Mouse (Mus musculus) c-Kit-negative CD71-positive TER-119-positive erythroid progenitor cells, embryonic 14.5 days (primary cell): ENCODE data around the gene Tardbp.

ENCODE experiments used
- DNase-seq: peaks from one replicate; pipeline ENCODE4 v3.0.0-alpha.2; 2013; ENCODE audit warnings: low read depth, low spot score

Gene Tardbp

GRCm38 (mm10) chr4:148601871-148602270 is 24.9 kb downstream of the Tardbp start:
- no peak for DNase-seq

GRCm38 (mm10) chr4:148600316-148600715 is 26.5 kb downstream of the Tardbp start:
- DNase-seq: no peak

- DNase-seq: no peak
Measured at GRCm38 (mm10) chr4:148598826-148599225, 28.0 kb downstream of the Tardbp start.

- DNase-seq: no peak
Measured at GRCm38 (mm10) chr4:148596731-148597130, 30.1 kb downstream of the Tardbp start.

- no peak for DNase-seq
Measured at GRCm38 (mm10) chr4:148595916-148596315, 30.9 kb downstream of the Tardbp start.

- no peak for DNase-seq
Measured at GRCm38 (mm10) chr4:148593996-148594395, 32.8 kb downstream of the Tardbp start.

GRCm38 (mm10) chr4:148591637-148592380 is 35.0 kb downstream of the Tardbp start:
- peak; percentile 17 for DNase-seq

- peak; percentile 86 for DNase-seq
Measured at GRCm38 (mm10) chr4:148591171-148591630, 35.6 kb downstream of the Tardbp start, which contains the start of gene Srm. Gene Srm (plus strand): TSS chr4:148591503.

GRCm38 (mm10) chr4:148590421-148591170 is 36.2 kb downstream of the Tardbp start:
- no peak for DNase-seq

- no peak for DNase-seq
Measured at GRCm38 (mm10) chr4:148589565-148589964, 37.3 kb downstream of the Tardbp start.

GRCm38 (mm10) chr4:148588793-148589192 is 38.0 kb downstream of the Tardbp start:
- no peak for DNase-seq

- DNase-seq: no peak
Measured at GRCm38 (mm10) chr4:148586648-148587047, 40.2 kb downstream of the Tardbp start.

- DNase-seq: no peak
Measured at GRCm38 (mm10) chr4:148583257-148583656, 43.6 kb downstream of the Tardbp start.

GRCm38 (mm10) chr4:148581422-148581821 is 45.4 kb downstream of the Tardbp start:
- DNase-seq: no peak

- no peak for DNase-seq
Measured at GRCm38 (mm10) chr4:148580765-148581164, 46.1 kb downstream of the Tardbp start.

GRCm38 (mm10) chr4:148573222-148573621 is 53.6 kb downstream of the Tardbp start:
- no peak for DNase-seq

GRCm38 (mm10) chr4:148570693-148571295 is 56.0 kb downstream of the Tardbp start:
- no peak for DNase-seq

- no peak for DNase-seq
Measured at GRCm38 (mm10) chr4:148570138-148570537, 56.7 kb downstream of the Tardbp start.

GRCm38 (mm10) chr4:148563595-148563994 is 63.2 kb downstream of the Tardbp start:
- DNase-seq: no peak

GRCm38 (mm10) chr4:148562676-148563075 is 64.1 kb downstream of the Tardbp start:
- DNase-seq: no peak
